19 mouse cellular contexts compared by ENCODE assay signal in the genomic region with DNA sequence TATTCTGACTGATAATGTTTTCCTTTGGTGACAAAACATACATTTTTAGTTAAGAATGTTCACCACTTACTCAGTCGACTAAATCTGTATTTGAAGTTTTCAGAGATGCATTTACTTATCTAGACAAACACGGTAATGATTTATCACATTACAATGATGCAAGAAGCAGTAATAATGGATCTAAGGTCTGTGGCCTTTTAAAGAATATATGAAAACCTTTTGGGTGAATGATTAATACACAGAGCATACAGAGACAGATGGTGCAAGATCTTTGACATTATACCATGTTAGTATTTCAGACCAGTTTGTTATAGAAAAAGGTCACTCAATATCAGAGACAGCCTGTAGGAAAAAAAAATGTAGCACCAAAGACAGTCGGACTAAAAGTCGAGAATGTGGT.
A peak's percentile ranks its signal among the peaks of the same experiment; 100 is the strongest.
DNase-seq lines count a peak whose midpoint lies in the region; ATAC-seq and TF ChIP-seq lines count a peak whose summit lies in the region.
"Had no signal": no experiment of that assay in that cellular context is flagged by ENCODE, and none has a peak within 500 bp of the region (broad histone marks: within the 10 kb centered on the region; RNA-seq: fewer than 3 reads in every experiment).

No protein-coding gene starts in this region.

- no peak overlapping the region for H3ac ChIP-seq in myocyte (ENCODE audit: control insufficient read depth, insufficient read length)

- peak; percentile 59 for DNase-seq in midbrain, embryonic 11.5 days (ENCODE audit: low spot score, missing footprints)
- no peak for DNase-seq in midbrain, embryonic 10.5 days (ENCODE audit: low spot score)
- DNase-seq in right cerebral cortex, postnatal 4 days, result no peak
- DNase-seq: adrenal gland, adult 2 months; adrenal gland, adult 8-10 months; adrenal gland, postnatal 10 days; adrenal gland, postnatal 14 days; adrenal gland, postnatal 25 days; adrenal gland, postnatal 36 days; B cell, adult 2 months; cerebellum, adult 11 months; cerebellum, adult 11-12 months; cerebellum, adult 18-20 months had no signal

- 87% methylated on average over 4 of the region's 4 CpGs for WGBS in midbrain, embryonic 11.5 days
- WGBS in midbrain, embryonic 10.5 days, result 92% methylated on average over 4 of the region's 4 CpGs

- no peaks in the 10 kb centered on the region for H3K27me3 ChIP-seq in midbrain, embryonic 11.5 days (ENCODE audit: control insufficient read depth, insufficient read depth, low read length)
- no peaks in the 10 kb centered on the region for H3K27me3 ChIP-seq in midbrain, embryonic 10.5 days (ENCODE audit: low read depth, poor library complexity, severe bottlenecking)
- no peaks in the 10 kb centered on the region for H3K27me3 ChIP-seq in myocyte (ENCODE audit: control insufficient read depth, insufficient read depth, insufficient read length)
- H3K27me3 ChIP-seq: CH12.LX, Patski had no signal

- no peak overlapping the region for H3K9ac ChIP-seq in midbrain, embryonic 11.5 days (ENCODE audit: low read length)

- H3K79me2 ChIP-seq in myocyte (ENCODE audit: control insufficient read depth, insufficient read depth), result no peaks in the 10 kb centered on the region

- H3K9me3 ChIP-seq in midbrain, embryonic 11.5 days (ENCODE audit: control insufficient read depth, low read length), result no peaks in the 10 kb centered on the region
- H3K9me3 ChIP-seq in midbrain, embryonic 10.5 days (replicated peaks), result no peaks in the 10 kb centered on the region

- H3K27ac ChIP-seq in midbrain, embryonic 11.5 days (ENCODE audit: low read depth, low read length), result no peak overlapping the region
- H3K27ac ChIP-seq in midbrain, embryonic 10.5 days (replicated peaks), result no peak overlapping the region

- no peak overlapping the region for H3K4me3 ChIP-seq in midbrain, embryonic 11.5 days (ENCODE audit: low read depth, low read length)
- H3K4me3 ChIP-seq in midbrain, embryonic 10.5 days, result no peak overlapping the region
- no peak overlapping the region for H3K4me3 ChIP-seq in myocyte

- no peak for TF ChIP-seq POLR2A in myocyte (IDR thresholded peaks at IDR 0.05; ENCODE audit: insufficient read length, low read depth)

- H3K4me2 ChIP-seq in midbrain, embryonic 11.5 days, result no peak overlapping the region
- H3K4me2 ChIP-seq in myocyte (ENCODE audit: low read depth), result no peak overlapping the region

- H3K36me3 ChIP-seq in midbrain, embryonic 11.5 days (ENCODE audit: control insufficient read depth, insufficient read depth, low read length), result no peaks in the 10 kb centered on the region
- H3K36me3 ChIP-seq in midbrain, embryonic 10.5 days, result no peaks in the 10 kb centered on the region
- no peaks in the 10 kb centered on the region for H3K36me3 ChIP-seq in myocyte (ENCODE audit: control insufficient read depth, insufficient read depth)
- H3K36me3 ChIP-seq: G1E had no signal

- no peaks in the 10 kb centered on the region for H3K4me1 ChIP-seq in midbrain, embryonic 11.5 days (ENCODE audit: control insufficient read depth, insufficient read depth, low read length)
- H3K4me1 ChIP-seq in midbrain, embryonic 10.5 days, result no peaks in the 10 kb centered on the region

- no peak for ATAC-seq in midbrain, embryonic 11.5 days (ENCODE audit: low FRiP score)
- ATAC-seq: activated CD4-positive, CD25-positive, alpha-beta regulatory T cell, adult 4 months; CD4-positive, CD25-positive, alpha-beta regulatory T cell, adult 4 months; Patski had no signal

TF ChIP-seq in myocyte, 11 proteins besides CTCF, POLR2A, EP300 and RAD21:
- no peak for TF ChIP-seq MYOG (IDR thresholded peaks at IDR 0.05; ENCODE audit: control insufficient read depth in 1 of 3, insufficient read depth in 1 of 3, insufficient read length in 2 of 3, low read depth in 2 of 3)
- TF ChIP-seq MAX (IDR thresholded peaks at IDR 0.05; ENCODE audit: low read depth), result no peak
- TF ChIP-seq MYOD1 (IDR thresholded peaks at IDR 0.05; ENCODE audit: control insufficient read depth in 1 of 3, insufficient read length in 2 of 3, low read depth in 2 of 3), result no peak
- TF ChIP-seq POLR2AphosphoS2 (IDR thresholded peaks at IDR 0.05; ENCODE audit: insufficient read length, low read depth), result no peak
- TF ChIP-seq CEBPB (IDR thresholded peaks at IDR 0.05; ENCODE audit: insufficient read depth, poor library complexity, severe bottlenecking), result peak; percentile 82
- TF ChIP-seq SRF (IDR thresholded peaks at IDR 0.05; ENCODE audit: control insufficient read depth, insufficient read length, low read depth), result no peak
- no peak for TF ChIP-seq TCF3 (IDR thresholded peaks at IDR 0.05; ENCODE audit: insufficient read length, low read depth)
TF ChIP-seq in myocyte: peak in this region for 1.
